Mouse (Mus musculus) erythroblast, embryonic 14.5 days (primary cell): Measurements from ENCODE around the gene Gimap8. TPM values are rescaled to one million over a fixed set of nuclear protein-coding genes. Genes with fewer than 3 reads are reported as not detected.
"Not testable (repeated sequence)": the region's sequence is repeated elsewhere in the genome, so short reads cannot be mapped to it uniquely, and the experiment has no call there.

Experiments used
- H3K27me3 ChIP-seq: 2 replicates; pipeline ENCODE4 v1.6.1; 2012; ENCODE audit warnings: inconsistent platforms; ENCODE audit not compliant: control insufficient read depth
- H3K36me3 ChIP-seq: 2 replicates; pipeline ENCODE4 v1.6.1; 2012; ENCODE audit warnings: mild to moderate bottlenecking, inconsistent platforms; ENCODE audit not compliant: control insufficient read depth
- H3K4me1 ChIP-seq: 2 replicates; pipeline ENCODE4 v1.6.1; 2012; ENCODE audit warnings: inconsistent platforms; ENCODE audit not compliant: control insufficient read depth
- H3K4me3 ChIP-seq: replicated peaks from 2 replicates; pipeline ENCODE3; 2012; ENCODE audit warnings: moderate library complexity, mild to moderate bottlenecking, inconsistent platforms
- H3K9me3 ChIP-seq: 2 replicates; pipeline ENCODE4 v1.6.1; 2012; ENCODE audit warnings: low read length, inconsistent platforms, mixed read lengths; ENCODE audit not compliant: control insufficient read depth
- GATA1 ChIP-seq: IDR thresholded peaks from 2 replicates; pipeline ENCODE4 v1.6.1; 2012; ENCODE audit warnings: low read length, inconsistent platforms, mixed read lengths
- TAL1 ChIP-seq: IDR thresholded peaks from 3 replicates; pipeline ENCODE4 v1.6.1; 2012; ENCODE audit warnings: low read length, inconsistent platforms, mixed read lengths
- polyA plus RNA-seq: library from polyadenylated mRNA; stranded (reverse); fragments of >175 nt; gene quantifications from 2 replicates; pipeline ENCODE4 v1.2.3, GENCODE M21; 2012

The Gimap8 gene
- polyA plus RNA-seq, 1 experiment, result not detected

DNA sequence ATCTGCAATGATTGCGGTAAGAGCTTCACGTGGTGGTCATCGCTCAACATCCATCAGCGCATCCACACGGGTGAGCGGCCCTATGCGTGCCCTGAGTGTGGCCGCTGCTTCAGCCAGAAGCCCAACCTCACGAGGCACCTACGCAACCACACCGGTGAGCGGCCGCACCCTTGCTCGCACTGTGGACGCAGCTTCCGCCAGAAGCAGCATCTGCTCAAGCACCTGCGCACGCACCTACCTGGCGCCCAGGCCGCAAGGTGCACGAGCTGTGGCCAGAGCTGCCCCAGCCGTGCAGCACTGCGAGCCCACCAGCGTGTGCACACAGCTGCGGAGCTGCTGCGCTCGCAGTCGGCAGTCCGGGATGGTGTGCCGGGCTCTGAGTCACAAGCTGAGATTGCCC lies 27.0 kb upstream of the Gimap8 start:
- Histone ChIP-seq H3K36me3 (peaks cover 16% of the 10 kb centered on the region), H3K27me3 (no peaks in the 10 kb centered on the region), H3K4me3 (no peak overlapping the region), H3K9me3 (peaks cover 4% of the 10 kb centered on the region; the same call in 1 of the 2 replicates), H3K4me1 (no peaks in the 10 kb centered on the region)
- no peak for TF ChIP-seq TAL1
- no peak for TF ChIP-seq GATA1

DNA sequence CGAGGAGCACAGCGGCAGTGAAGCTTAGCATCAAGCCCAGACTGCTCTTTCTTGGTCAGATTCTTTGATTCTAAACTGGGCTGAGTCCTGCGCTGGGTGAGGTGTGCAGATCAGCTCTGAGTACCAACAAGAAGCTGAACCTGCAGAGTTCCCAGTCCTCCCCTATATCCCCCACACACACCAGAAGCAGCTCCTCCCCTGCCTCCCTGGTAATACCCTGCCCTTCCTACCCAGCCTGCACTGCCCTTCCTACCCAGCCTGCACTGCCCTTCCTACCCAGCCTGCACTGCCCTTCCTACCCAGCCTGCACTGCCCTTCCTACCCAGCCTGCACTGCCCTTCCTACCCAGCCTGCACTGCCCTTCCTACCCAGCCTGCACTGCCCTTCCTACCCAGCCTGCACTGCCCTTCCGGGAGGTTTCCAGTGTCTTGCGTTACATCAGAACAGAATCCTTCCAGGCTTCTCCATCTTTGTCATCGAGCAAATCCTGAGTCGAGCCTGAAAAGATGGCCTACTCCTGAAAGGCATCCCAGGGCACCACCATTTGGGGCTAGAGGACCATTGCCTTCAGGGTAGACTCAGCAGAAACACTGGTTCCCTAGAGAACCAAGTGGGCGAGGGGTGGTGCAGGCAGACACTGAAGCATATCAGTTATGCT lies 24.7 kb upstream of the Gimap8 start:
- Histone ChIP-seq H3K27me3 (peaks cover 15% of the 10 kb centered on the region), H3K36me3 (peaks cover 16% of the 10 kb centered on the region)
- not testable (repeated sequence) for H3K9me3 ChIP-seq, H3K4me1 ChIP-seq, H3K4me3 ChIP-seq

DNA sequence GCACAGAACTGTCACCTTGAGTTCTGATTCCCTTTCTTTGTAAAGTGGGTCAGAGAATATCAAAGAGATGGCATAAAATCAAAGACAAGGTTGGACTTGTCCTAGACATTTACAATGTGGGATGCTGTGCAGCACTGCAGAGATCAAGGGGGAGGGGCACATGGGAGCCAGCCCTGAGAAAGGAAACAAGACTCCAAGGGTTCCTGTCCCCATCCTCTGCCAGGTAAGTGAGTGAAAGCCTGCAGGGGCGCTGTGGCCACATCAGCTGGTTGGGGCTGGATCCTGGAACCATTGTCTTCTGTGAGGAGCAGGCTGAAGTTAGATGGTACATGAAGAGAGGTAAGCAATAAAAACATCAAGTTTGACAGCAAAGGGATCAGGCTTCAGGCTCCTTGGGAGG lies 23.6 kb upstream of the Gimap8 start:
- H3K4me1 ChIP-seq, result no peaks in the 10 kb centered on the region; the same call in none of the 2 replicates
- TF ChIP-seq TAL1 (no peak), GATA1 (no peak)
- peaks cover 25% of the 10 kb centered on the region for H3K27me3 ChIP-seq
- peaks cover 16% of the 10 kb centered on the region for H3K36me3 ChIP-seq
- no peak overlapping the region for H3K4me3 ChIP-seq
- peaks cover 4% of the 10 kb centered on the region; the same call in 1 of the 2 replicates for H3K9me3 ChIP-seq

DNA sequence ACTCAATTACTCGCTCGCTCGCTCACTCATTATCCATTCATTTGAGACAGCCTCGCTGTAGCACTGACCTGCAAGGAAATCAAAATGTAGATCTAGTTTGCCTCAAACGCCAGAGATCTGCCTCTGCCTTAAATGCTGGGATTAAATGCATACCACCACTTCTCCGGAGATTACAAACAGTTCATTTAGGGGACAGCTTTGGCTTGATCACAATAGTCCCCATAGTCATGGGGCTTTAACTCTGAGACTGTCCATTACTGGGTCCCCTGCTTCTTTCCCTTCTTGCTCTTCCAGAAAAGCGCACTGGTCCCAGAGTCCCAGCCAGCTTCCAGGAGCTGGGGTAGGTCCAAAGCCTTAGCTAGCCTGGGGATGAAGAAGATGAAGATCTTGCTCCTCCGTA lies 20.6 kb upstream of the Gimap8 start, which contains the start of gene AI854703:
AI854703 (plus strand) TSS at position 301 of the 400 bp plus-strand sequence.
- Histone ChIP-seq H3K27me3 (peaks cover 39% of the 10 kb centered on the region), H3K4me1 (peaks cover 4% of the 10 kb centered on the region), H3K36me3 (no peaks in the 10 kb centered on the region), H3K4me3 (peak within 1 kb of the TSS; percentile 30), H3K9me3 (no peaks in the 10 kb centered on the region)
- TF ChIP-seq TAL1 (no peak), GATA1 (no peak)

DNA sequence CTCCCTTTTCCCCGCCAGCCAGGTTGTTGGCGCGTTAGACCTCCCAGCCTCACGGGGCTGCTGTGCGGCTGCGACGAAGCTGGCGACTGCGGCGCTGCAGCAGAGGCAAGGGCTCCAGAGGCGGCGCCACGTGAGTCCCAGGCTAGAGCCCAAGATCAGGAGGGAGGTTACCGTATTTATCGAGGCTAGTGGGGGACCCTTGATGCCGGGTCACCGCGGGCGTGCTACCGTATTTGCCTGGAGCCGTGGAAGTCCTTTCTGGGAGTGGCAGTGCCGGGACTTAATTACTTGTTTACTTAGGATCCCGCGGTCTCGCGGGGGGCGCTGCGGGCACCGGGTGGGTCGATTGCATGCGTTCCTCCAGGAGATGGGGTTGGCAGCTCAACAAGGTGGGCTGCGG lies 20.1 kb upstream of the Gimap8 start:
- peaks cover 39% of the 10 kb centered on the region for H3K27me3 ChIP-seq
- TF ChIP-seq TAL1 (no peak), GATA1 (no peak)

DNA sequence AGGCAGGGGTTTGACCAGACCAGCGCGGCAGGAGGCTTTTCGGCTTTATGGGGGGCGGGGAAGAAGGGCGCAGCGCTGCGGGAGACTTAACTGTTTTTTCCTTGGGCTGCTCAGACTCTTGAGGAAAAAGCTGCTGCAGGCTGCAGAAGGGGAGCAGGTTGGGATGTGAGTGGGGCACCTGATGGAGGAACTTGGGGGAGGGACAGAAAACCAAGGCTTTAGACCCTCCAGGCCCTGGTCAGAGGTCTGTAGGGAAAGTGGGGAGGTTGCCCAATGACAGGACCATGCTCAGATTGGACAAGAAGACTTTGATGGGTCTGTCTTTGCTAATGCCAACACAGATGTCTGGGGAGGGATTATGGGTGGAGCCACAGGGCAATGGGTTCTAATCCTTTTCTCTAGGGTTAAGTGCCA lies 19.5 kb upstream of the Gimap8 start:
- peaks cover 39% of the 10 kb centered on the region for H3K27me3 ChIP-seq
- H3K4me3 ChIP-seq, result peak overlapping the region; percentile 30

More for the DNA sequence above, 20.1 kb upstream of the Gimap8 start:
- Histone ChIP-seq H3K9me3 (no peaks in the 10 kb centered on the region), H3K4me3 (peak overlapping the region; percentile 30), H3K4me1 (peaks cover 4% of the 10 kb centered on the region), H3K36me3 (no peaks in the 10 kb centered on the region)

DNA sequence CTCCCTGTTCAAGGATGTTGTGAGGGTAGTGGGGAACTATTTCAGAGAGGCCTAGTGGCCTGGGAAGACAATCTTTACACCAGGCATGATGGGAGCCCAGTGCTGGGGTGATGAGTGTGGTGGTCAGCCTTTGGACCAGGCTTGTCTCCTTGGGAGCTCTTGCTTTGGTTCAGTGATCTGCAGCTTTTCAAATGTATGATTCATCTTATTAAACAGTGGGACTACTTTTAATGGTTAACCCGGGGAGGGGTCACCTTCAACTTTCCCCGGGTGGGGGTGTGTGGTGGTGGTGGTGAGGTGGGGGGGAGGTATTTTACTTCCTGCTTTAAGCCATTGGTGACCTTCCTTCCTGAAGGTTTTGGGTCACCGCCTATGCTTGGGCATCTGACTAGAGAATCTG lies 18.7 kb upstream of the Gimap8 start:
- H3K36me3 ChIP-seq, result no peaks in the 10 kb centered on the region
- H3K9me3 ChIP-seq, result no peaks in the 10 kb centered on the region
- TF ChIP-seq GATA1 (no peak), TAL1 (no peak)
- H3K27me3 ChIP-seq, result peaks cover 39% of the 10 kb centered on the region
- no peak overlapping the region for H3K4me3 ChIP-seq
- peaks cover 4% of the 10 kb centered on the region for H3K4me1 ChIP-seq

More for the DNA sequence above, 19.5 kb upstream of the Gimap8 start:
- no peak for TF ChIP-seq GATA1
- no peak for TF ChIP-seq TAL1
- no peaks in the 10 kb centered on the region for H3K36me3 ChIP-seq
- H3K9me3 ChIP-seq, result no peaks in the 10 kb centered on the region
- peaks cover 4% of the 10 kb centered on the region for H3K4me1 ChIP-seq

DNA sequence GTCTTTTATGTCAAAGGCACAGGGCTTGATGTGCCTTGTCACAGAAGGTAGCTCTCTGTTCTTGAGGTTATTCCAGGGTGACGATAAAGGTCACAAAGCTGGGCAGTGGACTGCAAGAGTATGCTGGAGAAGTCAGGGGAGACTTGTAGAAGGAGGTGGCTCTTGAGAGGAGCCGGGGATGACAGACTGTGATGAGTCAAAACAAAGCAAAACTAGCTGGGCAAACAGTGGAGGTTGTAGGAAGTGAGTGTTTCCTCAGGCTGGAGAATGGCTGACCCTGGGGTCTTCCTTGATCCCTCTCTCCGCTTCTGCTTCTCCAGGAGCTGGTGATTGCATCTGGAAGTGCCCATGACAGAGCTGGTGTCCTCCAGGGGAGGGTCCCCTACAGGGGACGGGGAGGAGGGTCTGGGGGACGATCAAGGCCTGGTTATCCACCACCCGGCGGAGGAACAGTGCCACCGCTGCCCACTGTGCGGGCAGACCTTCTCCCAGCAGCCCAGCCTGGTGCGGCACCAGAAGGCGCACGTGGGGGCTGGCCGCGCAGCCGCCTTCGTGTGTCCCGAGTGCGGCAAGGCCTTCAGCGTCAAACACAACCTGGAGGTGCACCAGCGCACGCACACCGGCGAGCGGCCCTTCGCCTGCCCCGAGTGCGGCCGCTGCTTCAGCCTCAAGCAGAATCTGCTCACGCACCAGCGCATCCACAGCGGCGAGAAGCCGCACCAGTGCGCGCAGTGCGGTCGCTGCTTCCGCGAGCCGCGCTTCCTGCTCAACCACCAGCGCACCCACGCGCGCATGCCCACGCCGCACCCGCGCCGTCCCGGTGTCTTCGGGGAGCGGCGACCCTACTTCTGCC lies 18.0 kb upstream of the Gimap8 start:
- TF ChIP-seq TAL1 (no peak), GATA1 (no peak)
- H3K36me3 ChIP-seq, result no peaks in the 10 kb centered on the region
- H3K27me3 ChIP-seq, result peaks cover 39% of the 10 kb centered on the region
- H3K4me3 ChIP-seq, result peak overlapping the region; percentile 22
- H3K4me1 ChIP-seq, result peaks cover 4% of the 10 kb centered on the region
- H3K9me3 ChIP-seq, result no peaks in the 10 kb centered on the region

DNA sequence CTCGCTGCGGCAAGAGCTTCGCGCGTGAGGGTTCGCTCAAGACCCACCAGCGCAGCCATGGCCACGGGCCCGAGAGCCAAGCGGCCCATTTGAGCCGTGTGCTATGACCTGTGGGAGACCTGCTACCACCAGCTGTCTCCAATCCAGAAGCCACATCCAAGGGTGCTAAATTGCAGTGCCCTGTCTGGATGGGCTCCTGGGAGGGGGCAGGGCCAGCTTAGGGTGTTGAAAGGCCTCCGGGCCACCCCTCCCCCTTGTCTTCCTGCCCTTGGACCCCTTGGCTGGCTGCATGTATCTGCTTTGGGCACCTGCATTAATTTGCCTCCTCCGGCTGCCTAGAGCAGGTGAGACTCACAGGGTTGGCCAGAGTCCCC lies 17.4 kb upstream of the Gimap8 start:
- no peaks in the 10 kb centered on the region for H3K36me3 ChIP-seq
- peak overlapping the region; percentile 22 for H3K4me3 ChIP-seq
- H3K9me3 ChIP-seq, result no peaks in the 10 kb centered on the region
- H3K27me3 ChIP-seq, result peaks cover 39% of the 10 kb centered on the region
- H3K4me1 ChIP-seq, result peaks cover 4% of the 10 kb centered on the region
- TF ChIP-seq GATA1, result no peak
- no peak for TF ChIP-seq TAL1
